Mouse (Mus musculus): ENCODE results near the gene Golga4. TPM values are rescaled to one million over a fixed set of nuclear protein-coding genes. Genes with fewer than 3 reads are reported as not detected.
A peak's percentile ranks its signal among the peaks of the same experiment; 100 is the strongest.
"Not testable (repeated sequence)": the region's sequence is repeated elsewhere in the genome, so short reads cannot be mapped to it uniquely, and the experiment has no call there.

Golga4 gene
- total RNA-seq, 2 experiments from 2014 or later, result 84.1 to 116 TPM

GRCm38 (mm10) chr9:118570865-118571264 lies 64.8 kb downstream of the Golga4 start:
- DNase-seq (ENCODE audit: low spot score in 2 of 2), result no peak
- intact Hi-C loops (cut with DNase I), result no loop called here

GRCm38 (mm10) chr9:118571701-118572100 lies 65.6 kb downstream of the Golga4 start:
- DNase-seq (ENCODE audit: low spot score in 2 of 2), result no peak
- intact Hi-C loops (cut with DNase I), result no loop called here

GRCm38 (mm10) chr9:118574911-118575310 lies 68.8 kb downstream of the Golga4 start:
- intact Hi-C loops (cut with DNase I), result no loop called here
- peak; percentile 45 to 49 for DNase-seq (ENCODE audit: low spot score in 2 of 2)

- intact Hi-C loops (cut with DNase I), result no loop called here
- no peak for DNase-seq (ENCODE audit: low spot score in 2 of 2)
These were observed 74.3 kb downstream of the Golga4 start for GRCm38 (mm10) chr9:118580371-118580770.

- no peak for DNase-seq (ENCODE audit: low spot score in 2 of 2)
- intact Hi-C loops (cut with DNase I), result no loop called here
These were observed 76.7 kb downstream of the Golga4 start for GRCm38 (mm10) chr9:118582757-118583156.

- no peak for DNase-seq (ENCODE audit: low spot score in 2 of 2)
- intact Hi-C loops (cut with DNase I), result no loop called here
These were observed 78.8 kb downstream of the Golga4 start for GRCm38 (mm10) chr9:118584838-118585237.

GRCm38 (mm10) chr9:118585998-118586397 lies 79.9 kb downstream of the Golga4 start:
- no peak for DNase-seq (ENCODE audit: low spot score in 2 of 2)
- intact Hi-C loops (cut with DNase I), result no loop called here

GRCm38 (mm10) chr9:118587115-118587514 lies 81.0 kb downstream of the Golga4 start:
- DNase-seq (ENCODE audit: low spot score in 2 of 2), result no peak
- intact Hi-C loops (cut with DNase I), result no loop called here

GRCm38 (mm10) chr9:118589249-118589648 lies 83.2 kb downstream of the Golga4 start:
- no peak for DNase-seq (ENCODE audit: low spot score in 2 of 2)

GRCm38 (mm10) chr9:118590230-118590629 lies 84.2 kb downstream of the Golga4 start:
- intact Hi-C loops (cut with DNase I), result loop anchor here (10.0 kb wide), 1 partner anchor 475 kb away; no protein-coding TSS in a partner anchor
- DNase-seq (ENCODE audit: low spot score in 2 of 2), result no peak

More at GRCm38 (mm10) chr9:118589249-118589648, 83.2 kb downstream of the Golga4 start:
- intact Hi-C loops (cut with DNase I), result loop anchor here (2.0 kb wide), 1 partner anchor 320 kb away; no protein-coding TSS in a partner anchor

- no peak for DNase-seq (ENCODE audit: low spot score in 2 of 2)
- intact Hi-C loops (cut with DNase I), result loop anchor here (10.0 kb wide), 1 partner anchor 473 kb away; no protein-coding TSS in a partner anchor
These were observed 85.6 kb downstream of the Golga4 start for GRCm38 (mm10) chr9:118591633-118592032.

- intact Hi-C loops (cut with DNase I), result loop anchor here (10.0 kb wide), 1 partner anchor 472 kb away; no protein-coding TSS in a partner anchor
- no peak for DNase-seq (ENCODE audit: low spot score in 2 of 2)
These were observed 86.7 kb downstream of the Golga4 start for GRCm38 (mm10) chr9:118592585-118593249.

- DNase-seq (ENCODE audit: low spot score in 2 of 2), result no peak
- intact Hi-C loops (cut with DNase I), result loop anchor here (10.0 kb wide), 1 partner anchor 471 kb away; no protein-coding TSS in a partner anchor
These were observed 87.4 kb downstream of the Golga4 start for GRCm38 (mm10) chr9:118593443-118593842.

- intact Hi-C loops (cut with DNase I), result loop anchor here (10.0 kb wide), 1 partner anchor 468 kb away; no protein-coding TSS in a partner anchor
- no peak for DNase-seq (ENCODE audit: low spot score in 2 of 2)
These were observed 90.7 kb downstream of the Golga4 start for GRCm38 (mm10) chr9:118596767-118597166.

GRCm38 (mm10) chr9:118600393-118600792 lies 94.3 kb downstream of the Golga4 start:
- intact Hi-C loops (cut with DNase I); DNase-seq (ENCODE audit: low spot score in 2 of 2): not testable (repeated sequence)

- no peak for DNase-seq (ENCODE audit: low spot score in 2 of 2)
- intact Hi-C loops (cut with DNase I), result no loop called here
These were observed 96.5 kb downstream of the Golga4 start for GRCm38 (mm10) chr9:118602576-118602975.

- intact Hi-C loops (cut with DNase I), result loop anchor here (2.0 kb wide), 1 partner anchor 267 kb away; no protein-coding TSS in a partner anchor
- DNase-seq (ENCODE audit: low spot score in 2 of 2), result peak; percentile 60 to 63
These were observed 100.2 kb downstream of the Golga4 start, which contains the start of gene Itga9 for GRCm38 (mm10) chr9:118606148-118606816. TSS of gene Itga9 (plus strand) at chr9:118606690.

- no peak for DNase-seq (ENCODE audit: low spot score in 2 of 2)
- intact Hi-C loops (cut with DNase I), result loop anchor here (2.0 kb wide), 1 partner anchor 266 kb away; no protein-coding TSS in a partner anchor
These were observed 100.8 kb downstream of the Golga4 start for GRCm38 (mm10) chr9:118606817-118607371.

- intact Hi-C loops (cut with DNase I), result loop anchor here (2.0 kb wide), 1 partner anchor 265 kb away; no protein-coding TSS in a partner anchor
These were observed 101.8 kb downstream of the Golga4 start for GRCm38 (mm10) chr9:118607701-118608401.

More at GRCm38 (mm10) chr9:118607701-118608401, 101.8 kb downstream of the Golga4 start:
- DNase-seq (ENCODE audit: low spot score in 2 of 2), result no peak

Data from left cerebral cortex, postnatal 36 days (tissue).